Mouse (Mus musculus) kidney, postnatal 25 days (tissue): ENCODE data around the gene Tgfbrap1.
"Not testable (repeated sequence)": the region's sequence is repeated elsewhere in the genome, so short reads cannot be mapped to it uniquely, and the experiment has no call there.

Experiments used
- DNase-seq, 2 experiments: peaks; one replicate each; pipeline ENCODE4 v3.0.0; 2021; ENCODE audit warnings: mixed read lengths in 2 of 2

Tgfbrap1 gene

DNA sequence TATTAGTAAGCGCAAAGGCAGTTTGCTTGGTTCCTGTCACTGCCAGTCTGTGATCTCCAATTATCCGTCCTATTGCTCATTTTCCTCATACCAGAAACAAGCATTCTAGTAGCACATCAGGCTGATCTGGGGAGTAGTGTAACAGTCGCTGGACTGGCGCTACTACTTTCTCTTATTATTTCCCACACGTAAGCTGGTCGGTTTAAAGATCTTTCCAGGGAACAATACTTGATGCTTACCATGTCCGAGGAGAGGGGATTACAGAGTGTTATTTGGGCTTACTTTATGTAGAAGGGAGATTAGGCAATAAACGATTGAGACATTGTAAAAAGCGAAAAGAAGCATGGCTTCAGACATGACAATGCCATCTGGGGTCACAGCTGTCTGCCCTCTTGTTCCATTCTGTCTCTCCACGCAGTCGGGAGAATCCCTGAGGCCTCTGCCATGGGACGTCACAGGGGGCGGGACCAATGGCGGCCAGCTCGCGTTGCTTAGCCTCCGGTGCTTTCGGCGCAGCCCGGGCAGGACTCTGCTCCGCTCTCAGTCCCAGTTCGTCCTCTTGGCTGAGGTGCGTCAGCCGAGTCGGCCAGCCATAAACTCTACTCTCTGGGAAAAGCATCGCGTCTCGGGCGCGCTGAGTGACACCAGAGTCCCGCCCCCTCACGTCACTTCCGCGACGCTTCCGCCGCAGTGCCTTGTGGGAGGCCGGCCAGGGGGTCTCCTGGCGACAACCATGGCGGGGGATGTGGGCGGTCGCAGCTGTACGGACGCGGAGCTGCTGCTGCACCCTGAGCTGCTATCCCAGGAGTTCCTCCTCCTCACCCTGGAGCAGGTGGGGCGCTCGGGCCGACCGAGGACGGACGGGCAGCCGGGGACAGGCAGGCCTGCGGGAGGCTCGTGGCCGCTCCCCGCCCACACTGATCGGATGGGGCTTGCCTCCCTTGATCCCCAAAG is at the start of gene Tgfbrap1, which contains the start of gene AI597479:
Gene Tgfbrap1 (minus strand): TSS at position 607 of the 954 bp plus-strand sequence.
Gene AI597479 (plus strand): TSS at position 680 of the 954 bp plus-strand sequence.
- DNase-seq = peak; percentile 92 to 94

DNA sequence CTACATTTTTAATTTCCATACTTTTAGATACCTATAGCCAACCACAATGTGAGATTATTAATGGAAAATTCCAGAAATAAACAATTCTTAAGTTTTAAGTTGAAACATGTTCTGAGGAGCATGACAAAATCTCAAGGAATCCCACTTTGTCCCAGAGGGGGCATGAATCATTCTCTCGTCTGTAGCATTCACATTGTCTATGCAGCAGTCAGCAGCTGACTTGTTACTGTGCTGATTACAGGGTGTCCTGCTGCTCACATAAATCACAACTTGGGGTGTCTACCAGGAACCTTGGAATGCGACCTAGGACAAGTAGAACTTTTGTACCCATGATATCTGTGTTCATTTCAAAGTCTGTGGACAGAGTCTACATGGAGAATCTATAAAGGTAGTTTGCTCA is 49.0 kb upstream of the Tgfbrap1 start:
- no peak for DNase-seq

DNA sequence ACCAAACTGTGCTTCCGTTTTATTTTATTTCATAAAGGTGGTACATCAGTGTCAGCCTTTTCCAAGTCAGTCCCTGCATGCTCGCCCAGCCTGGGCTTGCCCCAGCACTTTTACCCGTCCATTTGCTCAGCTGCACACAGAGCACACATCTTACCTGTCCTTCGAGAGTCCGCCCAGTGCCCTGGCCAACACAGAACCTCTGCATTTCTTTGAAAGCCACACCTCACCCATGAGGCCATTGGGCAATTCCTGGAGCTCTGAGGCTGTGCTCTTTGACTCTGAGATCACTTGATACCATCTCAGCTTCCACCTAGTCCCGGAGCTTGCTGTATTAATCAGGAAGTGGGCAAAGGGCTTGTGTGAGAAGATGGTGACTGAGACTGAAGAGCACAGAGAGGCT is 47.0 kb upstream of the Tgfbrap1 start:
- DNase-seq = no peak

DNA sequence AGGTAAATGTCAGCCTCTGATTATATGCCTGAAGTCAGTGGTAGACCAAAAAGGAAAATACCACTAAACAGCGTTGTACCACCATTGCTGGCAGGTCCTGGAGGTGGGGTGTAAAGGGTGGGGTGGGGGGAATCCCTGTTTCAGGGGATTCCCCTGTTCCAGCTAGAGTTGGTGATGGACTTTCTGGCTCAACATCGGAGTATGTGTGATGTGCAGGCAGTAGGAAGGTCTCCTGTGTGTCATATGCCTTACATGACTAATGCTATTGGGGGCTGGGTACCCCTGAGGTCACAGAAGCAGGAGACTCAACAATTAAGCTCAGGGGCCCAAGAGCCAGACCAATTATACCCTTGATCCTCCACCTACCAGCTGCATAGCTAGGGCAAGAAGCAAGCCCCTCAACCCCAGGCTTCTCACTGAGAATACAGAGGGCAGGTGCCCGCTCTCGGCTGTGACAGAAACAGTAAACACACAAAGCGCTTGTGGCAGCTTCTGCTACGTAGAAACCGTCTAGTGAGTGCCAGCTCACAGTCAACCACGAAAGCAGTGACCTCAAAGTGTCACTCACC is 46.0 kb upstream of the Tgfbrap1 start:
- no peak for DNase-seq

DNA sequence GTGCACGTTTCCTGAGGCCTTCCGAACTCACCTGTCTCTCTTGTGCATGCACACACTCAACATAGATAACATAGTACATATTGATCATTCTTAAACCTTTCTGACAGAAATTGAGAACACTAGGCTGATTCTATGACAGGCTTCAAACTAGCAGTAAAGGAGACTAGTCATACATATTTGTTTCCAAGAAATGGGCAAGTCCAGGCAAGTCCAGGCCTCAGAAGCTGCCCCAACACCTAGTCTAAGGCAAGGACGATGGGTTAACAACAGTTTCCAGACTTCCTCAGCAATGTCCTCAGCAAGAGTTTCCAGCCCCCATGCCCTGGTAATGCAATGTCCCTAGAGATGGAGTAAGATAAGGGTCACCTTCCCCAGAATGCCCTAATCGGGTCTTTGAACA is 45.4 kb upstream of the Tgfbrap1 start:
- DNase-seq = no peak

DNA sequence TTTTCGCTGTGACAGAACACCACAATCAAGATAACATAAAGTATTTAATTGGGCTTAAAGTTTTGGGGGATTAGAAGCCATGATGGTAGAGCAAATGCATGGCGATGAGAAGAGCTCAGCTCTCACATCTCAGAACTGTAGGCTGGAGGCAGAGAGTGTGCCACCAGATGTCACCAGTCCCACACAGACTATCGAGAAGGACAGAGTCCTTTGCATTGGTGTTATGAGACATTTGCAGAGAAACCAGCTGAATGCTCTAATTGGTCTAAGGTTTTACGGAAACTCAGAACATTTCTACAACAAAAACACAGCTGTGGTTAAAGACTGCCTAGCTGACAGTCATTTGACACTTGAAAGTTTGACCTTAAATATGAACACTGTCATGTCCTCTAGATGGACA is 44.8 kb upstream of the Tgfbrap1 start:
- peak; percentile 42 to 52 for DNase-seq

DNA sequence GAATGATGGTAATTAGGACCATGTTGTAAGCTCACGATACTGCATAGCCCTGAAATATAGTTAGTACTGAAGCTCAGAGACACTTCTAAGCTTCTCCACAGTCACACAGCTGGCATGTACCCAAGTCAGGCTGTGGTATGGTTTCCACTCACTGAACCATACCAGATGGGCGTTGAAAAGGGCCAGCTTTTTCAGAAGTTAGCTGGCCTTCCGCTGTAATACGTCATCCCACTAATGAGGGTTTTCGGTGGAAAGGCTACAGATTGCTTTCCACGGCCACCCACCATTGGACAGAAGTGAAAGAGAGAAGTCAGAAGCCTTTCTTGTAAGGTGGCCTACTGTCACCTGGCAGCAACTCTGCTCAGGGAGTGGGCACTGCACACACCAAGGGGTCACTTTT is 44.4 kb upstream of the Tgfbrap1 start:
- DNase-seq = no peak

DNA sequence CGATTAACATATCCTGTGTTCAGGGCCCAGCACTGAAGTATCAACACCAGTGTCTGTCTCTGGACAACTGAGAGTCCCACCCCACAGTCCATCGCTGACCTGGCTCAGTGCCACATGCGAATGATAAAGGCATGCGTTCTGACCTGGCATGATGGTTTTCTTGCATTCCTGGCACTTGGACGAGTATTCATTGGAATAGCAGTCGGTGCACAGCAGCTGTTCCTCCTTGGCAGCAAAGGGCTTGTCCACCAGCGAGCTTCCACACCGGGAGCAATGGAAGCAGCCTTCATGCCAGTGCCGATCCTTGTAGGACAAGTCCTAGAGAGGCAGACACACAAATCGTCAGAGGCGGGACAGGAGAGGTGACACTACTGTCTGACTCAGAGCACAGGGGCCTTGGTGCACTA is 43.1 kb upstream of the Tgfbrap1 start:
- DNase-seq = no peak

DNA sequence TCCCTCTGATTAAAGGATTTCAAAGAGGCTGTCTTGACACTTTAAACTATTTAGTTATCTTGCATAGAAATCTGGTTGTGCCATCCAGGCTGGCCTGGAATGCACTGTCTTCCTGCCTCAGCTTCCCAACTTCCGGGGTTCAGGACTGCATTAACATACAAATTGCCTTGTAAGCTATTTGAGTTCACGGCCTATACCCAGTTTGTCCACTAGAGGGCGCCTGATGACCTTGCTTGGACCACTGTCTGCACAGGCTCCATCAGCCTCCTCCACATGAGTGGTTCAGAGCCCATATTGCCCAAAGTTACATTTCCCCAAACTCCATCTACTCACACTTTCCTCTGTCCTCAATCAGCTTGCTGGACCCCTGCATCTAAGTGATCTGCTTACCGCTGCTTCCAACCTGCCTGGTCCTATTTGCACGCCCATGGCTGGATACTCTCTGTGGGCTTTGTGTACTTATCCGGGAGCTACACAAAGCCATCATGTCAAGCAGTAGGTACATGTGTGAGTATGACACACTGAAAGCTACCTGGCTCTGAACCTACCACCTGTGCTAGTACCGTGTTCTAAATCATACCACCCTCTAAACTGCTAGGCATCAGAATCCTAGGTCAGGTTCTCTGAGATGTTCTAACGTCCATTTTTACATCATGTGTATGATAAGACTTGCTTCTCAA is 41.3 kb upstream of the Tgfbrap1 start:
- peak; percentile 86 to 94 for DNase-seq

DNA sequence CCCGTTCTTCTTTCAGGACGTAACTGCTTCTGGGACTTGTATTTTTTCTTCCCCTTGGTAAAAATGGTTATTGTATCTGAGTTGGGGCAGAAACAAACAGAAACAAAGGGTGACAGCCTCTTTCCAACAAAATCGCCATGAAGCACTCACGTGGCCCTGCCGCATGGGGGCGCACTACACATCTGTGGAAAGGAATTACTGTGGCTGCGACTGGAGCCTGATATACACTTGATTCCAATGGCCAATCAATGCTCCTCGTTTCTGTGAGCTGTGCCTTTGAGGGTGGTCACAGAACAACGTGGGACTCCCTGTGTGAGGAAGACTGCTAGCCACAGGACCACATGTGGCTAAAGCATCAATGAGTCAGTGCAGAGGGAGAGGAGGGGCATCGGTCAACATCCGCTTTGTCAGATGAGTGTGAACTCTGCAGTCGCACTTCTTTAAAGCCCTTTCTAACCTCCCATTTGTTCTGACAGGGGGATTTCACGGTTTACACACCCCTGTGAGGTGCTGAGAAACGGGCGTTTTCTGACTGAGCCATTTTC is 39.9 kb upstream of the Tgfbrap1 start:
- DNase-seq = no peak

DNA sequence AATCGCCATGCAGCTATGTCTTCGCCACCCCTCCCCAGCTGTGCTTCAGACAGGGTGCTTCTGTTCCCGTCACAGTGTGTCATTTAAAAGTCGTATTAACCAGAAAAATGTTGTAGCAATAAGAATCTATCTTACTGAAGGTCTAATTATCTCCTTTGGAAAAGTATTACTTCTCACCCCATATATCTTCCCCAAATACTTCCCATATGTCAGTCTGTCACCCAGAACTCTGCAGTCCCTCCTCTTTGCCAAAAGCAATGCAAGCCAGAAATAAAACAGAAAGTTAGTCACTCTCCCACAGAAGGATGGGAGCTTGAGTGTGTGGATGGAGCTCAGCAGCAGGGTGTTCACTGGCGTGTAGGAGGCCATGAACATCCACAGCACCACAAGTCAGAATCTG is 38.9 kb upstream of the Tgfbrap1 start:
- no peak for DNase-seq

DNA sequence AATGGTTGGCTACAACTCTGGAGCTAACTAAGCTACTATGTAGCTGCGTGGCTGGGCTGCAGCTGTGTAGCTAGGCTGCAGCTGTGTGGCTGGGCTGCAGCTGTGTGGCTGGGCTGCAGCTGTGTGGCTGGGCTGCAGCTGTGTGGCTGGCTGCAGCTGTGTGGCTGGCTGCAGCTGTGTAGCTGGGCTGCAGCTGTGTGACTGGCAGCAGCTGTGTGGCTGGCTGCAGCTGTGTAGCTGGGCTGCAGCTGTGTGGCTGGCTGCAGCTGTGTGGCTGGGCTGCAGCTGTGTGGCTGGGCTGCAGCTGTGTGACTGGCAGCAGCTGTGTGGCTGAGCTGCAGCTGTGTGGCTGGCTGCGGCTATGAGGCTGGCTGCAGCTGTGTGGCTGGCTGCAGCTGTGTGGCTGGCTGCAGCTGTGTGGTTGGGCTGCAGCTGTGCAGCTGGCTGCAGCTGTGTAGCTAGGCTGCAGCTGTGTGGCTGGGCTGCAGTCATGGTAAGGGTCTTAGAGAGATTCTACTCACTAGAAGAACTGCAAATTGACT is 38.1 kb upstream of the Tgfbrap1 start:
- DNase-seq = not testable (repeated sequence)

DNA sequence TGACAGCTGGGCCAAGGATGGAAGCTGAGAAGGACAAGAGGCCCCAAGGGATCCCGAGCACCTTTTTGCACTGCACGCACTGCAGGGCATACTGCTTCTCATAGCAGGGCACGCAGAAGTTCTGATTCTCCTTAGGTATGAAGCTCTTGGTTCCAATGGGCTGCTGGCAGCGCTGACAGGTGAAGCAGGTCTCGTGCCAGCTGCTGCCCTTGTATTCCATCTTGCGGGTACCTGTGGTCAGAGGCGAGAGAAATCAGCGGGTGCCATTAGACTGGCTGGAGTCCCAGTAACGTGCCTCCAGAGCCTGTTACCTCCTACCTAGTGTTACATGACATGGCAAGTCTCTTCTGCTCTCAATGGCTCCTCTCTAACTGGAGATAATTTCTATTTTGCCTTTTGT is 33.2 kb upstream of the Tgfbrap1 start:
- DNase-seq = no peak

DNA sequence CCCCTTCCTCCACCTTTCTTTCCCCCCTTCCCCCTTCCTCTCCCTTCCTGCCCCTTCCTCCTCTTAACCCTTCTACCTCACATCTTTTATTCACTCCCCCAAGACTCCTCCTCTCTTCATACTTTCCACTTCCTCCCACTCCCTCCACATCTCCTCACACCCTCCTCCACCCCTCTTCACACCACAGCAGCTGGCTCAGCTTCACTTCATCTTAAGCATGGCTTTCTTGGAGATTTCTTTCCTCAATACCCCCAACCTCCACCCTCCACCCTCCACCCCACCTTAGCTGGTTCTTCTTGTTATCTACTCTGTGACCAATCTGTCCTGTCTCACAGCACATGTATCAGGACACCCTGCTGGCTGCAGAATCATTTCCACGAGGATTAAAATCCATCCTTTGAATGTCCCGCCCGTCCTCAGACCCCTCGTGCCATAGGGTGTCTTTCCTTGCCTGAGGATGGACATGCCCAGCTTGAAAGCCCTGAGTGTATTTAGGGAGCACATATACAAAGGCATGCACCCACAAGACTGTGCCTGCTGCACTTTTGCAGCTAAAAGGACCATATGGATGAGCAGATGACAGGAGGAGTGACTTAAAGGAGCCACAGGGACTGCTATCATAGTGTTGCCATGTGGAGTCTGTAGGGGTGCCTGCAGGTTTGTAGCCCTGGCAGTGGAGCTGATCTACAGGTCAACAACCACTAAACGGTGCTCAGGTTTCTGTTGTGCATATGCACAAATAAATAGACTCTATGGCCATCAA is 32.0 kb upstream of the Tgfbrap1 start:
- no peak for DNase-seq

DNA sequence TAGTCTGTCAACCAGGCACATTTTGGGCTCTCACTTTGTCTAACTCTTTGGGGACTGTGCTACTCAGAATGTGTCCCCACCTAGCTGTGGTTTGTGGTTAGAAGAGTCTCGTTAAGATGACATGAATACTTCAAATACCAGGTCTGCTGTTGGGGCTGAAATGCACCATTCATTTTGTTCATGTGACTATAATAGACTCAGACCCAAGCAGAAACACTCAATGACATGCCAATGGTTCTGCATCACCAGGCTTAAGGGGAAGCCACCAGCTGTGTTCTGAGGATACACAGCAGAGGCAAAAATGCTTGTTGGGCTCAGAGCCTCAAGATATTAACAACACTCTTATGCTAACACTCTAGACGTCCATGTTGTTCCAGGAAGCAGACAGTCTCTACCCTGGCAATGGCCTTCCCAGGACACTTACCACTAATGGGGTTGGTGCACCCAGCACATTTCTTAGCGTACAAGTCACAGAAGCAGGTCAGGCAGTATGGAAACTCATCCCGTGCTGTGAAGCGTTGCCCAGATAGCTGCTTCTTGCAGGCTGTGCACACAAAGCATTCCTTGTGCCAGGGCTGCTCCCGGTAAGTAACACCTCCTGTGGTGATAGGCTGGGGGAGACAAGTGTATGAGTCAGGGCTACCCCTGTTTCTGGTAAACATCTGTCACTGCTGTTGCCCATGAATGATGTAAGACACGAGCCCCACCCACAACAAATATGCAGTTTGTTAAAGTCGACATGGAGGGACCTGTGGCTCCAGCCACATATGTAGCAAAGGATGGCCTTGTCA is 29.6 kb upstream of the Tgfbrap1 start:
- no peak for DNase-seq

DNA sequence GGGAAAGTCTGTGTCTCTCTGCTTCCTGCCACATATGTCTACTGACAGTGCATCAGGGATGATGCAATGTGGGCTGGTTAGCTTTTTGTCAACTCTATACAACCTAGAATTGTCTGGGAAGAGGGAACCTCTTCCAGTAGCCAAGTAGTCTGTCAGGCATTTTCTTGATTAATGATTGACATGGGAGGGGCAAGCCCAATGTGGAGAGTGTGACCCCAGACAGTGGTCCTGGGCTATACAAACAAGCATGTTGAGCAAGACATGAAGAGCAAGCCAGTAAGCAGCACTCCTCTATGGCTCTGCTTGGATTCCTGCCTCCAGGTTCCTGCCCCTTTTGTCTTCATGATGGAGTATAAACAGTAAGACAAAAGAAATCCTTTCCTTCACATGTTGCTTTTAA is 28.8 kb upstream of the Tgfbrap1 start:
- no peak for DNase-seq

DNA sequence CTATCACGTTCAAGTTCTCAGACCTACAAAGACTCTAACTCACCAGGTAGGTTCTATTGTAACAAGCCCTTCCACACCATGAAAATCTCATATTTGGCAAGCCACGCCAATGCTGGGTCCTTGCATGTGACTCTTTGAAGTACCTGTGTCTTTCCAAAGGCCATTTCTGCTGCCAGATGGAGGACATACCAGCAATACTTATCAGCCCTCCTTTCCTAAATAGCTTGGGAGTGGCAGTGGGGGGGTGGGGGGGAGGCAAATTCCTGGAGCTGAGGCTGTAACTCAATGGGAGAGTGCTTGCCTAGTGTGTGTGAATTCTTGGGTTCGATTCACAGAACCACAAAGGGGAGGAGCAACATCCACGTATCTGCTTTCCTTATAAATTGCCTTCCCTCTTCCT is 26.3 kb upstream of the Tgfbrap1 start:
- DNase-seq = no peak

DNA sequence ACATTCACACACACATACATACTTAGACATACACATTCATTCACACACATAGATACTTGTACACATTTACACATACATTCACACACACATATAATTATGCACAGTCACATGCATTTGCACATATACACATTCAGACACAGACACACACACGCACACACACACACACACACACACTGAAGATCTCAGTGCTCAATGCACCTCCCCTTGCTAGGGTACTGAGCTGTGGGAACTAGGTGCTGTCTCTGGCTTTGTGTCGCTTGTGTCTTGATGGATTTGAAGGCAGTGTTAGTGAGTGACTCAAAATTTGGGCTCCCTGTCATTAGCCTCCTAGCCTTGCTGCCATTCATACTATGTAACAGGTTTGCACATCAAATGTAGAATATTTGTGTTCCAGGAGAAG is 24.2 kb upstream of the Tgfbrap1 start:
- DNase-seq = no peak

DNA sequence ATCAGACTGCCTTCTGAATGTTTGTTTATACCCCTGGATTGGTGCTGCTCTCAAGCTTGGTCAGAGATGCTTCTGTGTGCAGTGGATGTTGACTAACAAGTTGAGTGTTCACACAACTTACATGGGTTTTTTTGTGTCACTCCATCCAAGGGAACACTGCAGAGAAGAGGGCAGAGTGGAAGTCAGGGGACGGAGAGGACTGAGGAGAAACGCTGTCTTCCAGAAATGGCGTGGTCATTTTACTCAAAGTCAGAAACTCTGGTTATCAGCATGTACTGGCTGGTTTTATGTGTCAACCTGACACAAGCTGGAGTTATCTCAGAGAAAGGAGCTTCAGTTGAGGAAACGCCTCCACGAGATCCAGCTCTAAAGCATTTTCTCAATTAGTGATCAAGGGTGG is 22.5 kb upstream of the Tgfbrap1 start:
- no peak for DNase-seq

DNA sequence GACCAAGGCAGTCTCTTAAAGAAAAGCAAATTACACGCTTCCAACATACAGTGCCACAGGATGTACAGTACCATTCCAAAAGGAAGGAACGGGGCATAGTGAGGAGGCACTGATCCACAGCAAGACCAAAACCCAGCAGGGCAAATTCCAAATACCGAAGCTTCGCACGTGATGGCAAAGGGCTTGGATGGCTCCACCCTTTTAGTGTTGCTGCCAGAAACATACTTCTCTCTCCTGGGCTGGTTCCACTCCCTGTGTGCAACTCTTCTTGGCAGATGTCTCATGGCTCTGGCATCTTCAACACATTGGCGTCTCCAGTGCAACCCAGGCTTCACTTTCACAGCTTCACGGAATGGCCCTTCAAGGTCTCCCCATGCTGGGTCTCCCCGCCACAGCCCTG is 19.0 kb upstream of the Tgfbrap1 start:
- peak; percentile 73 to 82 for DNase-seq

DNA sequence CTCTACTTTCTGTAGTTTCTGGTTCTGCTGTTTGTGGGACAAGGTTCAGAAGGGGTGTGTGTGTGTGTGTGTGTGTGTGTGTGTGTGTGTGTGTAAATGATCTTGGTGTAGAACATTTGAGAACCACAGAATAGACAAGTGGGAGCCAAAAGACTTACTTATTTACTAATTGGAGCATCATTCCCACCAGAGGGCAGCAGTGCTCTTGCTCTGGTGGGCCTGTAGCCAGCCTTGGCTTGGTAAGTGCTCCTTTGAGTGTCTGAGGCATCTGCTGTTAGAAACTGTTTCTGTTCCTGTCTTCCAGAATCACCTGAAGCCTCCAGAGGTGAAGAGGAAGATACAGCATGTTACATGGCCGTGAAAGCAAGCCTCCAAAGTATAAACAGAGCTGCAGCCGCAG is 14.4 kb upstream of the Tgfbrap1 start:
- DNase-seq = peak; percentile 75 to 83
